ENCODE assay signal across 8 mouse cellular contexts in the genomic region with DNA sequence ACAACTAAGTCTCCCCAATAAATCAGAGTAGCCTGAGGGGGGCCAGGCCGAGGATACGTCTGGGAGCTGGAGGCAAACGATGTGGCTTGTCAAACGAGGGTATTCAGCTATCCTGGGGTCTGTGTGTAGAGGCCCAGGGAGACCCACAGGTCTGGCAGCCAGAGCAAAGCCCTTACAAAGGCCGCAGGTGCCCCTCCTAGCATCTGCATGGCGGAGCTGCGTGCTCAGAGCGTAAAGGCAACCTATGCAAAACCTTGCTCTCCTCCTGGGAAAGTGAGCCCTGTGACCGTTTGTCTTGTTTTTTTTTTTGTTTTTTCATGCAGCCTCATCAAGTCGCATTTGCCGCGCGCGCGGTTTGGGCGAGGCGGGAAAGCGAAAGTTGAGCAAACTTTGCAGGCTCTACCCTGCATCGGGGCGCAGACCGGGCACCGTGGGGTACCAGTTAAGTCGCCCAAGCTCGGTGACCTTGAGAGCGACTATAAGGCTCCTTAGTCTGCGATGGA. TPM values are rescaled to one million over a fixed set of nuclear protein-coding genes. Genes with fewer than 3 reads are reported as not detected.
A peak's percentile ranks its signal among the peaks of the same experiment; 100 is the strongest.
DNase-seq lines count a peak whose midpoint lies in the region; ATAC-seq and TF ChIP-seq lines count a peak whose summit lies in the region.

No protein-coding gene starts in this region.

- intact Hi-C loops in gastrocnemius, adult 2 months (cut with DNase I) = loop anchor here (10.0 kb wide), 1 partner anchor 337 kb away; a partner anchor contains a TSS
- intact Hi-C loops in gastrocnemius, postnatal 14 days (cut with DNase I; ENCODE audit: low total_unique reads) = no loop called here

- H3K9ac ChIP-seq in kidney, embryonic 14.5 days (ENCODE audit: low read depth, low read length) = peak overlapping the region; percentile 97
- peak overlapping the region; percentile 89 for H3K9ac ChIP-seq in midbrain, embryonic 12.5 days (replicated peaks)

- TF ChIP-seq POLR2A in thymus, adult 2 months (IDR thresholded peaks at IDR 0.05; ENCODE audit: control insufficient read depth, extremely low read depth, insufficient read depth, low read length, poor library complexity) = no peak

- no peak for TF ChIP-seq CTCF in gastrocnemius, adult 2 months (IDR thresholded peaks at IDR 0.05)
- TF ChIP-seq CTCF in thymus, adult 2 months (IDR thresholded peaks at IDR 0.05; ENCODE audit: borderline replicate concordance, control insufficient read depth, extremely low read depth, insufficient read depth, low read length, poor library complexity) = no peak

- H3K4me2 ChIP-seq in kidney, embryonic 14.5 days (replicated peaks; ENCODE audit: low read depth, low read length) = peak overlapping the region; percentile 77
- peak overlapping the region; percentile 63 for H3K4me2 ChIP-seq in midbrain, embryonic 12.5 days (replicated peaks)

- H3K36me3 ChIP-seq in forebrain, embryonic 10.5 days (replicated peaks) = peaks cover 30% of the 10 kb centered on the region
- peaks cover 7% of the 10 kb centered on the region for H3K36me3 ChIP-seq in kidney, embryonic 14.5 days (ENCODE audit: control insufficient read depth, insufficient read depth, low read length)
- peaks cover 6% of the 10 kb centered on the region for H3K36me3 ChIP-seq in midbrain, embryonic 12.5 days
- H3K36me3 ChIP-seq in thymus, adult 2 months (ENCODE audit: control insufficient read depth, insufficient read depth, low read length) = peaks cover 11% of the 10 kb centered on the region

- no peak for DNase-seq in gastrocnemius, adult 2 months
- DNase-seq in gastrocnemius, postnatal 25 days = no peak
- DNase-seq in MN1 (ENCODE audit: low spot score) = peak; percentile 78
- peak; percentile 71 for DNase-seq in forebrain, embryonic 10.5 days (ENCODE audit: extremely low spot score, low spot score)
- peak; percentile 62 for DNase-seq in thymus, adult 2 months
- DNase-seq in gastrocnemius, postnatal 14 days = no peak

- WGBS in forebrain, embryonic 10.5 days = under 1% methylated on average over 26 of the region's 26 CpGs
- WGBS in kidney, embryonic 14.5 days = under 1% methylated on average over 26 of the region's 26 CpGs
- under 1% methylated on average over 26 of the region's 26 CpGs for WGBS in midbrain, embryonic 12.5 days
- 0% methylated on average over 26 of the region's 26 CpGs for WGBS in thymus, adult 2 months

- H3K4me1 ChIP-seq in forebrain, embryonic 10.5 days = peaks cover 36% of the 10 kb centered on the region
- H3K4me1 ChIP-seq in kidney, embryonic 14.5 days (ENCODE audit: control insufficient read depth, insufficient read depth, low read length) = peaks cover 5% of the 10 kb centered on the region; the same call in 1 of the 2 replicates
- H3K4me1 ChIP-seq in midbrain, embryonic 12.5 days = peaks cover 25% of the 10 kb centered on the region
- peaks cover 3% of the 10 kb centered on the region for H3K4me1 ChIP-seq in thymus, adult 2 months (replicated peaks; ENCODE audit: control insufficient read depth, insufficient read depth, low read length)

- no peaks in the 10 kb centered on the region for H3K9me3 ChIP-seq in forebrain, embryonic 10.5 days
- no peaks in the 10 kb centered on the region for H3K9me3 ChIP-seq in kidney, embryonic 14.5 days (ENCODE audit: control insufficient read depth, low read length)
- no peaks in the 10 kb centered on the region for H3K9me3 ChIP-seq in midbrain, embryonic 12.5 days

- peak; percentile 17; the same call in 1 of the 2 replicates for ATAC-seq in kidney, embryonic 14.5 days (ENCODE audit: low FRiP score, low TSS enrichment)
- ATAC-seq in midbrain, embryonic 12.5 days (ENCODE audit: low FRiP score, low read depth) = 0 out of 2 replicates have a peak, but pooled peaks have one; percentile 13

- H3K27me3 ChIP-seq in forebrain, embryonic 10.5 days (ENCODE audit: poor library complexity, severe bottlenecking) = no peaks in the 10 kb centered on the region
- no peaks in the 10 kb centered on the region for H3K27me3 ChIP-seq in kidney, embryonic 14.5 days (ENCODE audit: control insufficient read depth, insufficient read depth, low read length)
- H3K27me3 ChIP-seq in midbrain, embryonic 12.5 days = no peaks in the 10 kb centered on the region
- H3K27me3 ChIP-seq in thymus, adult 2 months (ENCODE audit: control insufficient read depth, insufficient read depth, low read length) = no peaks in the 10 kb centered on the region

- peak overlapping the region; percentile 97 for H3K4me3 ChIP-seq in gastrocnemius, adult 2 months
- H3K4me3 ChIP-seq in forebrain, embryonic 10.5 days = peak overlapping the region; percentile 80
- peak overlapping the region; percentile 74 for H3K4me3 ChIP-seq in kidney, embryonic 14.5 days (ENCODE audit: low read length)
- peak overlapping the region; percentile 77 for H3K4me3 ChIP-seq in midbrain, embryonic 12.5 days
- peak overlapping the region; percentile 72 for H3K4me3 ChIP-seq in thymus, adult 2 months (ENCODE audit: control insufficient read depth, insufficient read depth, low read length)

- H3K27ac ChIP-seq in gastrocnemius, adult 2 months = peak overlapping the region; percentile 99
- H3K27ac ChIP-seq in forebrain, embryonic 10.5 days = peak overlapping the region; percentile 99
- peak overlapping the region; percentile 99 for H3K27ac ChIP-seq in kidney, embryonic 14.5 days (ENCODE audit: low read depth, low read length)
- H3K27ac ChIP-seq in midbrain, embryonic 12.5 days (replicated peaks) = peak overlapping the region; percentile 98
- H3K27ac ChIP-seq in thymus, adult 2 months (ENCODE audit: control insufficient read depth, insufficient read depth, low read length) = peak overlapping the region; percentile 86

RNA-seq across cellular contexts. Expression of a gene that starts 0.6 kb away (rescaled TPM):
- total RNA-seq in gastrocnemius, adult 2 months (2021) = 10 to 100 TPM; 38.8 to 55.6 TPM
- 10 to 100 TPM; 36.4 to 48.2 TPM for total RNA-seq in gastrocnemius, postnatal 25 days (2021)
- 884 TPM in 2 replicates for polyA plus RNA-seq in forebrain, embryonic 10.5 days (2016; fragmentation: Nextera tagmentation; extraction: Ambion mirVana)
- 691 and 760 TPM in 2 replicates for polyA plus RNA-seq in kidney, embryonic 14.5 days (2014; fragmentation: Nextera tagmentation; extraction: Ambion mirVana)
- polyA plus RNA-seq in midbrain, embryonic 12.5 days (2016; fragmentation: Nextera tagmentation; extraction: Ambion mirVana) = 730 and 734 TPM in 2 replicates
- polyA plus RNA-seq in thymus, adult 2 months (2012; rRNA removed) = 544 TPM in 2 replicates
- total RNA-seq in gastrocnemius, postnatal 14 days (2021) = 10 to 100 TPM; 50.7 to 52.3 TPM

RNA-seq across cellular contexts. Expression of a gene that starts 24.0 kb away (rescaled TPM):
- total RNA-seq in gastrocnemius, adult 2 months (2021) = 10 to 100 TPM; 26.9 to 29.2 TPM
- total RNA-seq in gastrocnemius, postnatal 25 days (2021) = 10 to 100 TPM; 25.2 to 26.4 TPM
- 117 and 119 TPM in 2 replicates for polyA plus RNA-seq in forebrain, embryonic 10.5 days (2016; fragmentation: Nextera tagmentation; extraction: Ambion mirVana)
- polyA plus RNA-seq in kidney, embryonic 14.5 days (2014; fragmentation: Nextera tagmentation; extraction: Ambion mirVana) = 65.5 and 101 TPM in 2 replicates
- 150 and 151 TPM in 2 replicates for polyA plus RNA-seq in midbrain, embryonic 12.5 days (2016; fragmentation: Nextera tagmentation; extraction: Ambion mirVana)
- 196 TPM in 2 replicates for polyA plus RNA-seq in thymus, adult 2 months (2012; rRNA removed)
- total RNA-seq in gastrocnemius, postnatal 14 days (2021) = 10 to 100 TPM; 25.3 to 29.0 TPM

RNA-seq across cellular contexts. Expression of a gene that starts 59.0 kb away (rescaled TPM):
- 100 to 1,000 TPM in 1 of 2 experiments, 10 to 100 TPM in 1; 32.6 to 103 TPM for total RNA-seq in gastrocnemius, adult 2 months (2021)
- total RNA-seq in gastrocnemius, postnatal 25 days (2021) = 10 to 100 TPM; 30.4 to 42.0 TPM
- polyA plus RNA-seq in forebrain, embryonic 10.5 days (2016; fragmentation: Nextera tagmentation; extraction: Ambion mirVana) = 14.0 and 16.8 TPM in 2 replicates
- polyA plus RNA-seq in kidney, embryonic 14.5 days (2014; fragmentation: Nextera tagmentation; extraction: Ambion mirVana) = 37.4 and 45.6 TPM in 2 replicates
- 23.5 and 24.8 TPM in 2 replicates for polyA plus RNA-seq in midbrain, embryonic 12.5 days (2016; fragmentation: Nextera tagmentation; extraction: Ambion mirVana)
- 28.4 and 31.1 TPM in 2 replicates for polyA plus RNA-seq in thymus, adult 2 months (2012; rRNA removed)
- 10 to 100 TPM; 24.1 to 70.7 TPM for total RNA-seq in gastrocnemius, postnatal 14 days (2021)

Comparison
In these comparisons a context has a peak if more than half of its experiments do, and no peak if none do; other contexts are left out.
1. DNase-seq: peak in MN1 (single experiment), forebrain, embryonic 10.5 days (single experiment) and thymus, adult 2 months (single experiment); none in gastrocnemius, adult 2 months (single experiment), gastrocnemius, postnatal 25 days (single experiment) and gastrocnemius, postnatal 14 days (single experiment).
2. Peak in every context shown above with its lines, with median percentiles within 50 percentile points of each other: H3K27ac ChIP-seq and H3K4me3 ChIP-seq.